In the genomic region with DNA sequence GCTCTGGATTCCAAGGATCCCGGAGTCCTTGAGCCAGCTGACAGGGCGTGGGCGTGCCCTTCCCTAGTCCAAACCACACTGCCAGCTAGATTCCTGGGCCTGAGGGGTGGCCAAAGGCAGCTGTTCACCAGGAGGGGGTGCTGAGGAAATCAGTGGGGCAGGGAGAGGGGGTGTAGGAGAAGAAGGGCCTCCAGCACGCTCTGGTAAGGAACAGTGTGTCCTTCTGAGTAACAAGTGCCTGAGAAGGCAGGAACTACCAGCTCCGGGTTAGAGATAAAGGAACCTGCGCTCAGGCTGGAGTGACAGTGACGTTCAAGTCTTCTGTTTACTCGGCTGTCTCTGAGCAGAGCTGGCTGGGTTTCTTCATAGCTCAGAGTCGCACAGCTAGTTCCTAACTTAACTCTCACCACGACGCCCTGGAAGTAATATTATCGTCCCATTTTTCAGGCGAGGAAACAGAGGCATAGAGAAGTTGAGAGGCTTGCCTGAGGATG, we compare ENCODE assay signal across 9 mouse cellular contexts. TPM values are rescaled to one million over a fixed set of nuclear protein-coding genes. Genes with fewer than 3 reads are reported as not detected.
DNase-seq lines count a peak whose midpoint lies in the region; ATAC-seq and TF ChIP-seq lines count a peak whose summit lies in the region.
"Had no signal": no experiment of that assay in that cellular context is flagged by ENCODE, and none has a peak within 500 bp of the region (broad histone marks: within the 10 kb centered on the region; RNA-seq: fewer than 3 reads in every experiment).

No protein-coding gene starts in this region.

- 0 out of 2 replicates have a peak, but pooled peaks cover 2% of the 10 kb centered on the region for H3K4me1 ChIP-seq in hindbrain, embryonic 11.5 days (replicated peaks; ENCODE audit: control insufficient read depth, insufficient read depth, low read length)
- peaks cover 16% of the 10 kb centered on the region; the same call in 1 of the 2 replicates for H3K4me1 ChIP-seq in hindbrain, embryonic 12.5 days
- peaks cover 9 to 25% of the 10 kb centered on the region in 2 experiments for H3K4me1 ChIP-seq in ES-E14 (ENCODE audit: control insufficient read depth in 2 of 2, insufficient read depth in 2 of 2, low read length in 2 of 2, poor library complexity in 1 of 2)
- H3K4me1 ChIP-seq in intestine, embryonic 15.5 days (replicated peaks): peaks cover 32% of the 10 kb centered on the region

- in situ Hi-C loops in ES-E14 (cut with MboI; ENCODE audit: low sequenced_read_pairs in 2 of 2, unreplicated experiment in 2 of 2): no loop called here

- peak; percentile 36 for TF ChIP-seq CTCF in gastrocnemius, adult 2 months (IDR thresholded peaks at IDR 0.05)

- intact Hi-C loops in gastrocnemius, adult 2 months (cut with DNase I): no loop called here

- no peak for DNase-seq in hindbrain, embryonic 11.5 days (ENCODE audit: low spot score)
- peak; percentile 79 for DNase-seq in ES-E14 (ENCODE audit: low read depth, low spot score)
- peak; percentile 85 for DNase-seq in gastrocnemius, adult 2 months
- DNase-seq in skeletal muscle tissue, adult 2 months (ENCODE audit: low read depth, low spot score): peak; percentile 87
- no peak for DNase-seq in spleen, postnatal 4 days (ENCODE audit: low spot score in 2 of 2)

- H3K4me2 ChIP-seq in hindbrain, embryonic 11.5 days (replicated peaks; ENCODE audit: low read depth, low read length): no peak overlapping the region
- no peak overlapping the region for H3K4me2 ChIP-seq in hindbrain, embryonic 12.5 days (replicated peaks)
- H3K4me2 ChIP-seq in intestine, embryonic 15.5 days (replicated peaks): no peak overlapping the region

- no peak overlapping the region for H3K4me3 ChIP-seq in hindbrain, embryonic 11.5 days (ENCODE audit: low read depth, low read length)
- no peak overlapping the region for H3K4me3 ChIP-seq in hindbrain, embryonic 12.5 days
- H3K4me3 ChIP-seq in ES-E14 (ENCODE audit: insufficient read depth in 1 of 2, low read depth in 1 of 2, low read length in 2 of 2, poor library complexity in 1 of 2, severe bottlenecking in 1 of 2): peak overlapping the region in 1 of 2 experiments; percentile 27; a peak in 1 of 4 replicates
- H3K4me3 ChIP-seq in gastrocnemius, adult 2 months: peak overlapping the region; percentile 28
- no peak overlapping the region for H3K4me3 ChIP-seq in intestine, embryonic 15.5 days (replicated peaks)

- 58% methylated on average over 13 of the region's 13 CpGs for WGBS in hindbrain, embryonic 11.5 days
- WGBS in hindbrain, embryonic 12.5 days: 62% methylated on average over 13 of the region's 13 CpGs
- WGBS in intestine, embryonic 15.5 days: 45% methylated on average over 13 of the region's 13 CpGs

- no peaks in the 10 kb centered on the region for H3K36me3 ChIP-seq in hindbrain, embryonic 11.5 days (ENCODE audit: control insufficient read depth, insufficient read depth, low read length)
- H3K36me3 ChIP-seq in hindbrain, embryonic 12.5 days: no peaks in the 10 kb centered on the region
- H3K36me3 ChIP-seq in ES-E14 (ENCODE audit: control insufficient read depth, insufficient read depth, low read length, poor library complexity, severe bottlenecking): no peaks in the 10 kb centered on the region
- no peaks in the 10 kb centered on the region for H3K36me3 ChIP-seq in intestine, embryonic 15.5 days

- no peaks in the 10 kb centered on the region for H3K9me3 ChIP-seq in hindbrain, embryonic 11.5 days (ENCODE audit: control insufficient read depth, low read length)
- H3K9me3 ChIP-seq in hindbrain, embryonic 12.5 days (replicated peaks): no peaks in the 10 kb centered on the region
- H3K9me3 ChIP-seq in ES-E14 (ENCODE audit: control insufficient read depth, insufficient read depth, low read depth, low read length): no peaks in the 10 kb centered on the region
- H3K9me3 ChIP-seq in intestine, embryonic 15.5 days: no peaks in the 10 kb centered on the region

- H3K9ac ChIP-seq in hindbrain, embryonic 11.5 days (ENCODE audit: low read depth, low read length): 0 out of 2 replicates have a peak overlapping the region, but pooled peaks have one; percentile 11
- H3K9ac ChIP-seq in hindbrain, embryonic 12.5 days: no peak overlapping the region
- H3K9ac ChIP-seq in ES-E14 (ENCODE audit: insufficient read depth, low read depth, low read length, poor library complexity, severe bottlenecking): peak overlapping the region; percentile 62; the same call in 1 of the 2 replicates
- no peak overlapping the region for H3K9ac ChIP-seq in intestine, embryonic 15.5 days

- ATAC-seq in hindbrain, embryonic 11.5 days (ENCODE audit: low FRiP score): no peak
- no peak for ATAC-seq in hindbrain, embryonic 12.5 days (ENCODE audit: low FRiP score)
- ATAC-seq in intestine, embryonic 15.5 days: 0 out of 2 replicates have a peak, but pooled peaks have one; percentile 19
- ATAC-seq in monocyte, adult 5-6 weeks (replicated peaks; ENCODE audit: insufficient number of reproducible peaks, low FRiP score, low TSS enrichment, poor library complexity, severe bottlenecking): no peak
- ATAC-seq: Patski had no signal

- H3K27me3 ChIP-seq in hindbrain, embryonic 11.5 days (ENCODE audit: control insufficient read depth, insufficient read depth, low read length): no peaks in the 10 kb centered on the region
- no peaks in the 10 kb centered on the region for H3K27me3 ChIP-seq in hindbrain, embryonic 12.5 days
- H3K27me3 ChIP-seq in intestine, embryonic 15.5 days (replicated peaks): no peaks in the 10 kb centered on the region
- H3K27me3 ChIP-seq: Patski had no signal

- H3K27ac ChIP-seq in hindbrain, embryonic 11.5 days (ENCODE audit: low read depth, low read length): no peak overlapping the region
- H3K27ac ChIP-seq in hindbrain, embryonic 12.5 days: no peak overlapping the region
- H3K27ac ChIP-seq in ES-E14 (ENCODE audit: insufficient read depth, low read depth, low read length, poor library complexity, severe bottlenecking): peak overlapping the region; percentile 88; the same call in 1 of the 2 replicates
- H3K27ac ChIP-seq in gastrocnemius, adult 2 months: peak overlapping the region; percentile 88
- peak overlapping the region; percentile 62 for H3K27ac ChIP-seq in intestine, embryonic 15.5 days

TF ChIP-seq in ES-E14, 5 proteins besides CTCF, POLR2A, EP300 and RAD21:
- TF ChIP-seq HCFC1 (IDR thresholded peaks at IDR 0.05; ENCODE audit: borderline replicate concordance, insufficient read depth, low read length) (no peak), ZC3H11A (IDR thresholded peaks at IDR 0.05; ENCODE audit: borderline replicate concordance, low read depth, low read length) (no peak), CHD2 (IDR thresholded peaks at IDR 0.05; ENCODE audit: low read depth, low read length) (no peak), ZNF384 (IDR thresholded peaks at IDR 0.05; ENCODE audit: low read depth, low read length) (no peak), MAFK (IDR thresholded peaks at IDR 0.05; ENCODE audit: insufficient read depth, low read depth, low read length) (no peak)

RNA-seq across cellular contexts. Expression of gene Wasf2, which starts 22.5 kb away (rescaled TPM):
- polyA plus RNA-seq in hindbrain, embryonic 11.5 days (2014; fragmentation: Nextera tagmentation; extraction: Ambion mirVana): 34.6 and 58.4 TPM in 2 replicates
- polyA plus RNA-seq in hindbrain, embryonic 12.5 days (2016; fragmentation: Nextera tagmentation; extraction: Ambion mirVana): 49.0 and 49.1 TPM in 2 replicates
- 31.8 and 32.3 TPM in 2 replicates for total RNA-seq in ES-E14 (2012; rRNA removed)
- total RNA-seq in gastrocnemius, adult 2 months (2021): 10 to 100 TPM; 34.9 to 35.6 TPM
- 92.5 and 115 TPM in 2 replicates for polyA plus RNA-seq in intestine, embryonic 15.5 days (2015; fragmentation: Nextera tagmentation; extraction: Ambion mirVana)
- total RNA-seq in monocyte, adult 5-6 weeks (2017): 66.9 to 107 TPM (median 85.9 TPM) in 3 replicates

Comparison
In these comparisons a context has a peak if more than half of its experiments do, and no peak if none do; other contexts are left out.
1. H3K9ac ChIP-seq: peak in hindbrain, embryonic 11.5 days (single experiment) and ES-E14 (single experiment); none in hindbrain, embryonic 12.5 days (single experiment) and intestine, embryonic 15.5 days (single experiment).
2. DNase-seq: peak in ES-E14 (single experiment), gastrocnemius, adult 2 months (single experiment) and skeletal muscle tissue, adult 2 months (single experiment); none in hindbrain, embryonic 11.5 days (single experiment) and spleen, postnatal 4 days (0 of 2).
3. H3K27ac ChIP-seq: peak in ES-E14 (single experiment), gastrocnemius, adult 2 months (single experiment) and intestine, embryonic 15.5 days (single experiment); none in hindbrain, embryonic 11.5 days (single experiment) and hindbrain, embryonic 12.5 days (single experiment).